Mouse (Mus musculus) MN1 (cell line): Measurements from ENCODE around the gene Sdr39u1.

Experiments used
- DNase-seq: peaks from one replicate; pipeline ENCODE4 v3.0.0-alpha.2; 2016; ENCODE audit warnings: low spot score

Sdr39u1 gene

GRCm38 (mm10) chr14:55854406-55855100 is 45.5 kb downstream of the Sdr39u1 start:
- peak; percentile 25 for DNase-seq

GRCm38 (mm10) chr14:55853621-55854285 is 46.3 kb downstream of the Sdr39u1 start, which contains the start of gene Nynrin:
TSS of gene Nynrin (plus strand) at chr14:55854010.
- peak; percentile 48 for DNase-seq

- peak; percentile 17 for DNase-seq
These were observed 47.2 kb downstream of the Sdr39u1 start for GRCm38 (mm10) chr14:55852646-55853551.

GRCm38 (mm10) chr14:55850885-55851284 is 49.2 kb downstream of the Sdr39u1 start:
- no peak for DNase-seq
